Mouse (Mus musculus): Measurements from ENCODE around the gene Pxk. TPM values are rescaled to one million over a fixed set of nuclear protein-coding genes. Genes with fewer than 3 reads are reported as not detected.

Gene Pxk
- polyA plus RNA-seq, 1 experiment from 2014 or later, result 38.3 TPM

- Histone ChIP-seq H3K9me3 (replicated peaks; ENCODE audit: control insufficient read depth, low read length) (no peaks in the 10 kb centered on the region), H3K36me3 (ENCODE audit: control insufficient read depth, insufficient read depth) (no peaks in the 10 kb centered on the region), H3K4me1 (ENCODE audit: control insufficient read depth, insufficient read depth, low read length) (no peaks in the 10 kb centered on the region), H3K9ac (ENCODE audit: low read length) (no peak overlapping the region), H3K27ac (ENCODE audit: low read length) (peak overlapping the region; percentile 78), H3K27me3 (ENCODE audit: control insufficient read depth, insufficient read depth, low read length) (no peaks in the 10 kb centered on the region), H3K4me2 (ENCODE audit: low read depth, low read length) (no peak overlapping the region), H3K4me3 (ENCODE audit: low read length) (no peak overlapping the region)
- ATAC-seq (replicated peaks; ENCODE audit: extremely low read depth, insufficient read depth, low FRiP score), result peak; percentile 52
- WGBS, result 57% methylated on average over 3 of the region's 3 CpGs
These were observed 35.3 kb upstream of the Pxk start for GRCm38 (mm10) chr14:8062537-8063301.

DNA sequence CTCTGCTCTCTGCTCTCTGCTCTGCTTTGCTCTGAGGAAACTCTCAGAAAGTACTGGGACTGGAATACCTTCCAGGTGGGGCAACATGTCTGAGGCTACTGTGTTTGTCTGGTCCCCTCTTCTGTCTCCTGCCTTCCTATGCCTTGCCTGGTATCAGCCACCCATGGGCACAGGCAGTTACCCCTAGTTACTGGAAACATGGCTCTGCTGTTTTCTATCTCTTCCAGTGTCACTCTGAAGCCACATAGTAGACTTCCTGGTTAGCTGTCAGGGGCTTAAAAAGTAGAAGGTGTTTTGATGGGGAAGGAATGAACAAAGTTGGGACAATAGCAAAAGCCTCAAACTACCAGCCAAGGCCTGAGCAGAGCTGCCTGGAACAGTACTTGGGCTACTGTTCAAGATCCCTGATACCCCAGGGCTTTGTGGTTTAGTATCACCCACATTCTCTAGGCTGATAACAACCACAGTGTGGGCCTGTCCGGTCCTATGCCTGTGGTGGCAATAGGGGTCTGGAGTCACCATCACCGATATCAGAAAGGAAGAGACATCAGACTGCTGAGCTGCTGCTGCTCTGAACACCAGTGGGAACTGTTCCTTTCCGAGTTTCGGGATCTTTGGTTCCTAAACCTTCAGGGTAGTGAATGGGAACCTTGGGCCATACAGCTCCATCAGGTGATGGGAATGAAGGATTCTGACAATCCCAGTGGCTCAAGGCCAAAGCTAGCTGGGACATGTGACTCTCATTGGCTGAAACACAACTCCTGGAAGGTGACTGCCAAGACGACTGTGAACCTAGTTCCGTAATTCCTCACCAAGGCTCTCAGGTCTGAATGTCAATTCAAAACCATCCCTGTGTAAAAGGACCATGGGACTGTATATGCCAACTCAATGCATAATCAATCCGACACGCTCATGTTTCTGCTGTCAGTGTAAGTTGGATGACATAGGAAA, 33.9 kb upstream of the Pxk start:
- H3K4me2 ChIP-seq (ENCODE audit: low read depth, low read length), result no peak overlapping the region
- no peaks in the 10 kb centered on the region for H3K27me3 ChIP-seq (ENCODE audit: control insufficient read depth, insufficient read depth, low read length)
- H3K27ac ChIP-seq (ENCODE audit: low read length), result no peak overlapping the region
- H3K36me3 ChIP-seq (ENCODE audit: control insufficient read depth, insufficient read depth), result no peaks in the 10 kb centered on the region
- no peak overlapping the region for H3K9ac ChIP-seq (ENCODE audit: low read length)
- H3K9me3 ChIP-seq (replicated peaks; ENCODE audit: control insufficient read depth, low read length), result no peaks in the 10 kb centered on the region
- 78% methylated on average over 8 of the region's 8 CpGs for WGBS
- no peak overlapping the region for H3K4me3 ChIP-seq (ENCODE audit: low read length)
- no peaks in the 10 kb centered on the region for H3K4me1 ChIP-seq (ENCODE audit: control insufficient read depth, insufficient read depth, low read length)
- ATAC-seq (replicated peaks; ENCODE audit: extremely low read depth, insufficient read depth, low FRiP score), result no peak

DNA sequence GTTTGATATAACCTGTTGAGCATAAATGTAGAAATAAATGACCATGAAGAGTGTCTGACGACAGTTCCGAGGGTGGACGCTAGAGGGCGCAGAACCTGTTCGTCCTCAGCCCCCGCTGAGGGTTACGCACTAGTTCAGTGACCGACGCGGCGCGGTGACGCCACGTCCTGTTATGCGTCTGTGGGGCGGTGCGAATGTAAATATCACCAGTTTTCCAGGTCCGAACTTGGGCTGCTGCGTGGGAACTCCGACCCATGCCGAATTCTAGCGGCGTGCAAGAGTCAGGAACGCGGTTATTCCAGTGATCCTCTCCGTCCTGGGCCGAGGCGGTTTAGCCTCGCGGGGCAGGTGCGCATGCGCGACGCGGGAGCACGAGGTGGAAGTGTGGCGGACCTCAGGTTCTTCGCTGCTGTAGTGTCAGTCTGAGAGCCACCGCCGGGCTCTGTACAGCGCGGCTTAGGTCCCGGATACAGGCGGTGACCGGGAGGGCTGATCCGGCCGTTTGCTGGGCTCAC, 17.8 kb upstream of the Pxk start, which contains the start of gene Rpp14:
TSS of gene Rpp14 (plus strand) at position 203 of the 515 bp plus-strand sequence.
- WGBS, result under 1% methylated on average over 47 of the region's 47 CpGs
- H3K36me3 ChIP-seq (ENCODE audit: control insufficient read depth, insufficient read depth), result peaks cover 15% of the 10 kb centered on the region
- H3K4me2 ChIP-seq (ENCODE audit: low read depth, low read length), result peak within 1 kb of the TSS; percentile 92
- H3K27me3 ChIP-seq (ENCODE audit: control insufficient read depth, insufficient read depth, low read length), result no peaks in the 10 kb centered on the region
- no peaks in the 10 kb centered on the region for H3K9me3 ChIP-seq (replicated peaks; ENCODE audit: control insufficient read depth, low read length)
- peak within 1 kb of the TSS; percentile 85 for H3K4me3 ChIP-seq (ENCODE audit: low read length)
- peaks cover 11% of the 10 kb centered on the region for H3K4me1 ChIP-seq (ENCODE audit: control insufficient read depth, insufficient read depth, low read length)
- peak within 1 kb of the TSS; percentile 94 for H3K9ac ChIP-seq (ENCODE audit: low read length)
- ATAC-seq (replicated peaks; ENCODE audit: extremely low read depth, insufficient read depth, low FRiP score), result peak; percentile 97
- peak within 1 kb of the TSS; percentile 98 for H3K27ac ChIP-seq (ENCODE audit: low read length)

DNA sequence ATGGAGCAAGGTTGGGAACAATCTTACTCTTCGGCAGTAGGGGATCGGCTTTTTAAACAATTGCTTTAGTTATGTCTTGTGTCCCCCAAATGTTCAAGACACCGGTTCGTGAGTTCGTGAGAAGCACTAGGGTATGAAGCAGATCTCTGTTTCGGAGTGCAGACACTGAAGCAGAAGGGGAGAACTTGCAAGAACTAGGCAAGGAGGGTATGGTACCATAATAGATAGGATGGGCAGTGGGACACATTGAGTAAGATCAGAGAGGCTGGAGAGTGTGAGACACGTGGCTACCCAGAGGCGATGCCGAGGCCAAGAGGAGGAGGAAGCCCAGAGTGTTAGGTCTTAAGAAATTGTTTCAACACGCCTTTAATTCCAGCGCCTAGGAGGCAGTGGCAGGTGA, 17.3 kb upstream of the Pxk start:
- Histone ChIP-seq H3K4me2 (ENCODE audit: low read depth, low read length) (peak overlapping the region; percentile 92), H3K9ac (ENCODE audit: low read length) (peak overlapping the region; percentile 94), H3K36me3 (ENCODE audit: control insufficient read depth, insufficient read depth) (peaks cover 19% of the 10 kb centered on the region), H3K9me3 (replicated peaks; ENCODE audit: control insufficient read depth, low read length) (no peaks in the 10 kb centered on the region), H3K4me1 (ENCODE audit: control insufficient read depth, insufficient read depth, low read length) (peaks cover 11% of the 10 kb centered on the region), H3K27ac (ENCODE audit: low read length) (peak overlapping the region; percentile 98), H3K4me3 (ENCODE audit: low read length) (peak overlapping the region; percentile 85), H3K27me3 (ENCODE audit: control insufficient read depth, insufficient read depth, low read length) (no peaks in the 10 kb centered on the region)
- 2% methylated on average over 11 of the region's 11 CpGs for WGBS
- no peak for ATAC-seq (replicated peaks; ENCODE audit: extremely low read depth, insufficient read depth, low FRiP score)

- no peak overlapping the region for H3K4me2 ChIP-seq (ENCODE audit: low read depth, low read length)
- 94% methylated on average over 1 of the region's 1 CpGs for WGBS
- H3K36me3 ChIP-seq (ENCODE audit: control insufficient read depth, insufficient read depth), result peaks cover 30% of the 10 kb centered on the region
- ATAC-seq (replicated peaks; ENCODE audit: extremely low read depth, insufficient read depth, low FRiP score), result no peak
- H3K4me3 ChIP-seq (ENCODE audit: low read length), result no peak overlapping the region
- no peak overlapping the region for H3K9ac ChIP-seq (ENCODE audit: low read length)
- H3K27me3 ChIP-seq (ENCODE audit: control insufficient read depth, insufficient read depth, low read length), result no peaks in the 10 kb centered on the region
- H3K27ac ChIP-seq (ENCODE audit: low read length), result no peak overlapping the region
- peaks cover 11% of the 10 kb centered on the region for H3K4me1 ChIP-seq (ENCODE audit: control insufficient read depth, insufficient read depth, low read length)
- no peaks in the 10 kb centered on the region for H3K9me3 ChIP-seq (replicated peaks; ENCODE audit: control insufficient read depth, low read length)
These were observed 15.1 kb upstream of the Pxk start for GRCm38 (mm10) chr14:8082949-8083348.

DNA sequence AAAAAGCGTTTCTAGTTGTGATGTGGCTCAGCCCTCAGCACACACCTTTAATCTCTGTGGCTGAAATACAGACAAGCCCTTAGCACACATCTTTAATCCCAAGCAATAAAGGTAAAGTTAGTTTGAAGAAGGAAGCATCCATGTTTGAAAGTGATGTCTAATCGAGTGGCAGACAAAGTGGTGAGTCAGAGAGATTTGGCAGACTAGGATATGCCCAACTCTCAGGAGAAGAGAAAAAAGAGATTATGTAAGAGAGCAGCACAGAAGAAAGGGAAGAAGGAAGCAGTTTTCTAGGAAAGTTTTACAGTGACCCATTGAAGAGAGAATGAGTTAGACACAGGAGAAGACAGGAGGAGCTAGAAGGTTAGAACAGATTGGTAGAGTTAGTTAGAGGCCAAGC, 9.0 kb upstream of the Pxk start:
- no peak overlapping the region for H3K27ac ChIP-seq (ENCODE audit: low read length)
- H3K4me3 ChIP-seq (ENCODE audit: low read length), result no peak overlapping the region
- H3K4me1 ChIP-seq (ENCODE audit: control insufficient read depth, insufficient read depth, low read length), result 0 out of 2 replicates have a peak, but pooled peaks cover 2% of the 10 kb centered on the region
- no peaks in the 10 kb centered on the region for H3K9me3 ChIP-seq (replicated peaks; ENCODE audit: control insufficient read depth, low read length)
- peaks cover 48% of the 10 kb centered on the region for H3K36me3 ChIP-seq (ENCODE audit: control insufficient read depth, insufficient read depth)
- no peak for ATAC-seq (replicated peaks; ENCODE audit: extremely low read depth, insufficient read depth, low FRiP score)
- no peak overlapping the region for H3K4me2 ChIP-seq (ENCODE audit: low read depth, low read length)
- no peaks in the 10 kb centered on the region for H3K27me3 ChIP-seq (ENCODE audit: control insufficient read depth, insufficient read depth, low read length)
- WGBS, result 89% methylated on average over 2 of the region's 2 CpGs
- H3K9ac ChIP-seq (ENCODE audit: low read length), result no peak overlapping the region

GRCm38 (mm10) chr14:8092573-8092972, 5.4 kb upstream of the Pxk start:
- 0 out of 2 replicates have a peak, but pooled peaks have one; percentile 28 for ATAC-seq (replicated peaks; ENCODE audit: extremely low read depth, insufficient read depth, low FRiP score)
- Histone ChIP-seq H3K4me2 (ENCODE audit: low read depth, low read length) (no peak overlapping the region), H3K4me1 (ENCODE audit: control insufficient read depth, insufficient read depth, low read length) (peaks cover 3% of the 10 kb centered on the region; the same call in 1 of the 2 replicates), H3K4me3 (ENCODE audit: low read length) (no peak overlapping the region), H3K36me3 (ENCODE audit: control insufficient read depth, insufficient read depth) (peaks cover 27% of the 10 kb centered on the region), H3K9me3 (replicated peaks; ENCODE audit: control insufficient read depth, low read length) (no peaks in the 10 kb centered on the region), H3K27me3 (ENCODE audit: control insufficient read depth, insufficient read depth, low read length) (no peaks in the 10 kb centered on the region), H3K27ac (ENCODE audit: low read length) (no peak overlapping the region), H3K9ac (ENCODE audit: low read length) (no peak overlapping the region)
- WGBS, result 88% methylated on average over 2 of the region's 2 CpGs

DNA sequence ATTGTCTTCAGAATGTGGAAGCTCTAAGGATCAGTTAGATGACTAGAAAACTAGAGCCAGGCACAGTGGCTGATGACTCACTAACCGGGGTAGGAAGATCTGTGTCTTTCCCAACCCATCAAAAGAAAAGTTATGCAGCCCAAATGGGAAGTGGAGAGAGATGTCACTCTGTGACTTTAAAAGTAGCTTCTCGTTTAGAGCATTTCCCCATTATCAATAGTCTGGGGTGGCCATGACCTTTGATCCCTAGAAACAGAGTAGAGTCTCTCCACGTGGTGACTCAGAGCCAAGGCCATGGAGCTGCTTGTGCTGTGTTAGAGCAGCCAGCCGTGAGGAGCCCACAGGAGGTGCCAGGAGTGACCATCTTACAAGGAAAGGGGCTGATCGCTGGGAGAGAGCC, 4.6 kb upstream of the Pxk start:
- no peaks in the 10 kb centered on the region for H3K27me3 ChIP-seq (ENCODE audit: control insufficient read depth, insufficient read depth, low read length)
- no peak overlapping the region for H3K27ac ChIP-seq (ENCODE audit: low read length)
- no peak for ATAC-seq (replicated peaks; ENCODE audit: extremely low read depth, insufficient read depth, low FRiP score)
- no peak overlapping the region for H3K4me3 ChIP-seq (ENCODE audit: low read length)
- H3K36me3 ChIP-seq (ENCODE audit: control insufficient read depth, insufficient read depth), result peaks cover 23% of the 10 kb centered on the region
- WGBS, result 54% methylated on average over 5 of the region's 5 CpGs
- H3K4me1 ChIP-seq (ENCODE audit: control insufficient read depth, insufficient read depth, low read length), result peaks cover 6% of the 10 kb centered on the region; the same call in 1 of the 2 replicates
- no peak overlapping the region for H3K9ac ChIP-seq (ENCODE audit: low read length)
- H3K9me3 ChIP-seq (replicated peaks; ENCODE audit: control insufficient read depth, low read length), result no peaks in the 10 kb centered on the region
- no peak overlapping the region for H3K4me2 ChIP-seq (ENCODE audit: low read depth, low read length)
